Comparison of ENCODE assay signal across 9 mouse cellular contexts in the genomic region with DNA sequence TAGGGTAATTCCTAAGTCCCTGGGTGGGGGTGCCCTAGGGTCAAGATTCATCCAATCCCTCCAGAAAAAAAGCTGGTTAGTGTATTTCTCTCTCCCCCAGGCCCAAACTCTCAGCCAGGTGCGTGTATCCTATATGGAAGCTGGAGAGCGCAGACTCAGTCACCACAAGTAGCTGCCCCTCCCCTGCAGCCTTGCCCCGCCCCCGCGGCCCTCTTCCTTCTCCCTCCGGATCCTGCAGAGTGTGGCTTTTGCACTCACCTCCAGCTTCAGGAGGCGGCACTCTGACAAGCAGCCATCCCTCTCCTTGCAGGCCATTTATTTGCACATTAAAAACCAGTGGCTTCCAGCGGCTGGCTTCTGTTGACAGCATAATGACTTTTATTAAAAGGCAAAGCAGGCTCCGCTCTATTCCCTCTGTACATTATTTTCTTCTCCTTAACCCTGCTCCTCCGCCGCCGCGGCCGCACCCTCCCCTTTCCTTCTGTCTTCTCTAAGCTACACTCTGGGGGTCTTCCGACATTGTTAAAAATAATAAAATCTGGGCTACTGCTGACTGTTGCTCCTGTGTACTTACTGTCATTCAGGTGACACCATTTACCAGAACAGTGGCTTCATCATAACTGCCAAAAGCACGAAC. TPM values are rescaled to one million over a fixed set of nuclear protein-coding genes. Genes with fewer than 3 reads are reported as not detected.
DNase-seq lines count a peak whose midpoint lies in the region; ATAC-seq and TF ChIP-seq lines count a peak whose summit lies in the region.
"Had no signal": no experiment of that assay in that cellular context is flagged by ENCODE, and none has a peak within 500 bp of the region (broad histone marks: within the 10 kb centered on the region; RNA-seq: fewer than 3 reads in every experiment).

No protein-coding gene starts in this region.

- no peaks in the 10 kb centered on the region for H3K9me3 ChIP-seq in ES-Bruce4 (replicated peaks; ENCODE audit: control insufficient read depth, insufficient read depth, low read length, poor library complexity, severe bottlenecking)
- no peaks in the 10 kb centered on the region for H3K9me3 ChIP-seq in intestine, embryonic 15.5 days
- H3K9me3 ChIP-seq in lung, postnatal 0 days (ENCODE audit: low read length), result no peaks in the 10 kb centered on the region

- no peak for TF ChIP-seq POLR2A in ES-Bruce4 (IDR thresholded peaks at IDR 0.05; ENCODE audit: insufficient read depth, low read length)
- TF ChIP-seq POLR2A in brain, embryonic 14.5 days (IDR thresholded peaks at IDR 0.05; ENCODE audit: borderline replicate concordance, extremely low read depth, insufficient read depth, insufficient read length, poor library complexity, severe bottlenecking), result no peak

- peak overlapping the region; percentile 46 for H3K4me2 ChIP-seq in intestine, embryonic 15.5 days (replicated peaks)
- no peak overlapping the region for H3K4me2 ChIP-seq in lung, postnatal 0 days (replicated peaks; ENCODE audit: low read depth, low read length)

- 6% methylated on average over 16 of the region's 16 CpGs for WGBS in intestine, embryonic 15.5 days
- WGBS in lung, postnatal 0 days, result 5% methylated on average over 15 of the region's 16 CpGs

- TF ChIP-seq EP300 in ES-Bruce4 (IDR thresholded peaks at IDR 0.05; ENCODE audit: insufficient read depth, low read depth, low read length), result no peak
- TF ChIP-seq EP300 in lung, postnatal 0 days (IDR thresholded peaks at IDR 0.05), result no peak

- no peak overlapping the region for H3K27ac ChIP-seq in ES-Bruce4 (ENCODE audit: insufficient read depth, low read length)
- no peak overlapping the region for H3K27ac ChIP-seq in intestine, embryonic 15.5 days
- H3K27ac ChIP-seq in lung, postnatal 0 days (ENCODE audit: low read length), result no peak overlapping the region
- H3K27ac ChIP-seq: macrophage had no signal

- H3K4me1 ChIP-seq in ES-Bruce4 (ENCODE audit: control insufficient read depth, insufficient read depth, low read length), result no peaks in the 10 kb centered on the region
- H3K4me1 ChIP-seq in intestine, embryonic 15.5 days (replicated peaks), result no peaks in the 10 kb centered on the region
- H3K4me1 ChIP-seq in lung, postnatal 0 days (ENCODE audit: insufficient read depth, low read depth, low read length), result no peaks in the 10 kb centered on the region

- H3K4me3 ChIP-seq in ES-Bruce4 (ENCODE audit: low read depth, low read length), result peak overlapping the region; percentile 12; the same call in 1 of the 2 replicates
- no peak overlapping the region for H3K4me3 ChIP-seq in intestine, embryonic 15.5 days (replicated peaks)
- no peak overlapping the region for H3K4me3 ChIP-seq in lung, postnatal 0 days (ENCODE audit: low read depth, low read length)

- H3K27me3 ChIP-seq in ES-Bruce4 (ENCODE audit: control insufficient read depth, insufficient read depth, low read length, poor library complexity, severe bottlenecking), result no peaks in the 10 kb centered on the region
- H3K27me3 ChIP-seq in intestine, embryonic 15.5 days (replicated peaks), result peaks cover 21% of the 10 kb centered on the region
- H3K27me3 ChIP-seq in lung, postnatal 0 days (replicated peaks; ENCODE audit: insufficient read depth, low read length), result 0 out of 2 replicates have a peak, but pooled peaks cover 9% of the 10 kb centered on the region

- peak; percentile 43 for DNase-seq in brain, embryonic 14.5 days (ENCODE audit: low read depth)
- DNase-seq in lung, postnatal 0 days (ENCODE audit: low spot score), result no peak
- DNase-seq in right cerebral cortex, postnatal 25 days, result no peak
- no peak for DNase-seq in Muller cell, postnatal 12 days (ENCODE audit: inconsistent ontology term)
- no peak for DNase-seq in cerebellum, adult 18-20 months
- no peak for DNase-seq in natural killer cell, adult 2 months (ENCODE audit: low spot score in 2 of 2)

- peak; percentile 65; the same call in 1 of the 2 replicates for ATAC-seq in intestine, embryonic 15.5 days
- peak; percentile 33; the same call in 1 of the 2 replicates for ATAC-seq in lung, postnatal 0 days

- no peak for TF ChIP-seq CTCF in ES-Bruce4 (IDR thresholded peaks at IDR 0.05; ENCODE audit: low read depth, low read length)
- no peak for TF ChIP-seq CTCF in brain, embryonic 14.5 days (IDR thresholded peaks at IDR 0.05; ENCODE audit: borderline replicate concordance, extremely low read depth, insufficient read depth, insufficient read length)
- TF ChIP-seq CTCF in lung, postnatal 0 days (IDR thresholded peaks at IDR 0.05), result no peak

- H3K9ac ChIP-seq in ES-Bruce4 (ENCODE audit: low read depth, poor library complexity, severe bottlenecking), result no peak overlapping the region
- H3K9ac ChIP-seq in intestine, embryonic 15.5 days, result no peak overlapping the region
- no peak overlapping the region for H3K9ac ChIP-seq in lung, postnatal 0 days (replicated peaks; ENCODE audit: low read depth)

- no peaks in the 10 kb centered on the region for H3K36me3 ChIP-seq in ES-Bruce4 (ENCODE audit: control insufficient read depth, insufficient read depth, low read length, poor library complexity, severe bottlenecking)
- H3K36me3 ChIP-seq in intestine, embryonic 15.5 days, result no peaks in the 10 kb centered on the region
- no peaks in the 10 kb centered on the region for H3K36me3 ChIP-seq in lung, postnatal 0 days (ENCODE audit: insufficient read depth, low read length)

RNA-seq across cellular contexts. Expression of a gene that starts 41.5 kb away (rescaled TPM):
- 0.20 TPM in 1 of 2 replicates, not detected in the other for polyA plus RNA-seq in ES-Bruce4 (2011; ENCODE audit: insufficient read depth, insufficient read length, low read depth, missing spikeins)
- 4.3 and 6.0 TPM in 2 replicates for polyA plus RNA-seq in brain, embryonic 14.5 days (2012; rRNA removed)
- polyA plus RNA-seq in intestine, embryonic 15.5 days (2015; fragmentation: Nextera tagmentation; extraction: Ambion mirVana), result 0.31 and 0.42 TPM in 2 replicates
- polyA plus RNA-seq in lung, postnatal 0 days (2015; fragmentation: Nextera tagmentation; extraction: Ambion mirVana), result 0.88 and 1.1 TPM in 2 replicates
- polyA plus RNA-seq: macrophage had no signal
